Mouse (Mus musculus) T-helper 17 cell (primary cell): Measurements from ENCODE around the gene Bcat1.

Source experiments
- in situ Hi-C, 2 experiments: fragments of 300-600 bp; cut with MboI, MseI; formaldehyde crosslinking; loops; 1 replicate in 1 of 2; 2 replicates in 1 of 2; pipeline ENCODE4 v1.15.1; 2025; ENCODE audit warnings: high pct_unique_total_duplicates in 2 of 2

Bcat1 gene

DNA sequence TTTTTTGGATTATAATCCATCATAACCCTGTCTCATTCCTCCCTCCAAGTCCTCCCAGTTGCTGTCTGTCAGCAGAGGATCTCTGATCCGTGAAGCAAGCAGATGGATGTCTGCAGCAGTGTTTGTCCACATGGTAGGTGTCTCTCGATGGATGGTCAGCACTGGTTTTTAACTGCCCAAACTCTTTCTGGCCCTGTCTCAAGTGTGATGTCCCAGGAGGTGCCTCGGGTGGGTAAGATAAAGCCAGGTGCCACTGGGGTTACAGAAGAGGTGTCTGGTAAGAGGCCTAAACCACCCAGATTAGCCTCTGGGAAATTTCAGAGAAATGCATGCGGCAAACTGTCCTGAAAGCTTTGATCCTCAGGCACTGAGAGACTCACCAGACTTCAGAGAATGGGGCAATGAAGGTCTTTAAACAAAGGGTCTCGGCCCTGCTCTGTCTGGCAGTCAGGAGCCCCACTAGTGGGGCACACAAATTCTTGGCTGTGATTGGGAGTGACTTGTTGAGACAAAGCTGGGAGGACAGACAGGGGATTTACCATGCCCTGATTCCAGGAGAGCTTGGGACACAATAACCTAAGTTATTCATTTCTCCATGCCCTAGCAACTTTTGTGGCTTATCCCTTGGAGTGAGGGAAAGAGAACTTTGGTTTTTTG lies 12.6 kb downstream of the Bcat1 start:
- in situ Hi-C loops: loop anchor here in 1 of 2 experiments (10.0 kb wide), 1 partner anchor 281 kb away; no protein-coding TSS in a partner anchor

DNA sequence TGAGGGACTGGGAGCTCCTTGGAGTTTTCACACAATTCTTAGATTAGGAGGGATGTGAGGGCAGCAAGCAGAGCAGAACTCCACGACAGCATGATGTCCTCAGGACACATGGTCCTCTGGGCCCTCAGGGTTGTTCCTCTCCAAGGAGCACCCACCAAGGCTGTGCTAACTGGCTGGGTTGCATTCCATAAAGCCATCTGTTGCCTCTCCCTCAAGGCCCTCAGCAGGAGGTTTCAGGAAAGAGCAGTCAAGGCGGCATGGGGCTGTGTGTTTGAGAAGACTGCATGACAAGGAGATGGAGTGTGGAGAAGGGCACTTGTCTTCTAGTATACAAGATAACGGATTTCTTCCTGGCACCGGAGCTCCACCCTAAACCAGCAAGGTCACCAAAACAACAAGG lies 13.2 kb downstream of the Bcat1 start:
- in situ Hi-C loops: loop anchor here in 1 of 2 experiments (10.0 kb wide), 1 partner anchor 282 kb away; no protein-coding TSS in a partner anchor

DNA sequence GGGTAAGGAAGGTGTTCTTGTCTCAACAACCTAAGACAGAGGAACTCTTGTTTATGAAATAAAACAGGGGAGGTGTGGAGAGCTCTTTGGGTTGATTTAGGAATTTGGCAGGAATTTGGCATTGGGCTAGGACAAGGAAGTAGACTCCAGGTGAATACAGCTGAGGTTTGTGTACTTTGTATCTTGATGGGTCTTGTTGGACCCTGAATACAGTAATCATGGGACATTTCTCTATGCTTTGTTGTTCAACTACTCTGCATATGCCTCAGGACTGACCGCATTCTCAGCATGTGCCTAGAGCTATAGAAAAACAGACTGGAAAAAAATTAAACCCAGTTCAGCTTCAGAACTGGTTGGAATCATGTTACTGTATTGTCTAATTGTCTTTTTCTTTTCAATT lies 14.6 kb downstream of the Bcat1 start:
- in situ Hi-C loops: loop anchor here in 1 of 2 experiments (10.0 kb wide), 1 partner anchor 283 kb away; no protein-coding TSS in a partner anchor

DNA sequence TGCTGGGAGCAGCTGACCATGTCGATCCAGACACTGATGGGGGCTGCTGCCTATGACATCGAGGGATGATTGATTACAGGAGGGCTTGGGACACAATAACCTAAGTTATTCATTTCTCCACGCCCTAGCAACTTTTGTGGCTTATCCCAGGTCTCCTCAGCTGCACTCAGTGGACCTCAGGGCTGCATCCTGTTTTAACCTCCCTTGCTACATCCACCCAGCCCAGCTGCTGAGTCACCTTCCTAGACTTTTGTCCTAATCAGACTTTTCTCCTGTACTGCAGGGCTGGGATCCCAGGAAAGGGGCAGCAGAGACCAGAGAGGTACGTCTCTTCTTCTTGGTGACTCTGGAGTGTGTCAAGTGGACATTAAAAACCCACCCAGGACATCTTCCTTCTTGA lies 19.9 kb downstream of the Bcat1 start:
- in situ Hi-C loops: no loop called here

DNA sequence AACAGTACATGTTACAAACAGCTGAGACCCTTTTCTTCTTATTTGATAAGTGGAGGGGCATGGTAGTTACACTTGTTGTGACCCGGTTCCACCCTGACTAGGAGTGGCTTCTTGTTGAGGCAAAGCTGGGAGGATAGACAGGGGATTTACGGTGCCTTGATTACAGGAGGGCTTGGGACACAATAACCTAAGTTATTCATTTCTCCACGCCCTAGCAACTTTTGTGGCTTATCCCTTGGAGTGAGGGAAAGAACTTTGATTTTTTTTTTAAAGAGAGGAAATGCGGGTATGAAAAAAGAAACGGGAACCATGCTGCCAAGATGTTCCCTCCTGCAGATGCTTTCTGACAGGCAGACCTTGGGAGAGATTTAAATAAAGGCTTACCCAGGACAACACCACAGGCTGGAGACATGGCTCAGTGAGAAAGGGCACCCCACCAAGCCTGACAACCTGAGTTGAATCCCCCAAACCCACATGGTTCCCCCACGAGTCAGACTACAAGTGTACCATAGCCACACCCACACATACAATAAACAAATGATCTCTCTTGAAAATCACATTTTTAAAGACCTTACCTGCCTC lies 20.6 kb downstream of the Bcat1 start:
- in situ Hi-C loops: no loop called here

DNA sequence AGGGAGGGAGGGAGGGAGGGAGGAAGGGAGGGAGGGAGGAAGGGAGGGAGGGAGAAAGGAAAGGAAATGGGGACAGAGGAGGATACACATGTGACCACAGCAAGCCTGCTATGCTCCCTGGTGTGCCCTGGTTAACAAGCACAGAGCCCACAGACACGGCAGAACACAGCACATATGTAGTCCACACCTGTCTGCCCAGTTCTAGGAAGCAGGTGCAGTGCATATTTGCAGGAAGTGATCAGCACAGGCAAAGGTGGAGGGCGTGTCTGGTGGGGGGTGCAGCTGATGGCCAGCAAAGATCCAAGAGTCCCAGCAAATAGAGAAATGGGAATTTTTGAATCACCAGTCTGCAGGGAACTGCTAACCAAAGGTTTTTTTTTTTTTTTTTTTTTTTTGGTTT lies 23.3 kb downstream of the Bcat1 start:
- in situ Hi-C loops: no loop called here

DNA sequence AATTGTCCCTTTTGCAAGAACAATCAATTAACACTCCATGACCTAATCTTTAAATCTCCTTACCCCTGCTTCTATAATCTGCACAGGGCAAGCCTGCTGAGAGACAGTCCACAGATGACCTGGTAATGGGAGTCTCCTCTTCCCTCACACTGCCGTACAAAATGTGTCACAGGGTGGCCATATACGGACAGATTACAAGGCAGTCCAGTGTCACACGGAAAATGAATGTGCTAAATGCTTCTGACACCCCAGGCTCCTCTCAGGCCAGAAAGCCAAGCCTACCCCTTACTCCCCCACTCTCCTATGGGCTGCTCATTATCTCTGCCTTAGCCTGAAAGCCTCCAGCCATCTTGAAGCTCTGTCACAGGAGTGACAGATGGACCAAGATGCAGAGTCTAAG lies 25.1 kb downstream of the Bcat1 start:
- in situ Hi-C loops: no loop called here

DNA sequence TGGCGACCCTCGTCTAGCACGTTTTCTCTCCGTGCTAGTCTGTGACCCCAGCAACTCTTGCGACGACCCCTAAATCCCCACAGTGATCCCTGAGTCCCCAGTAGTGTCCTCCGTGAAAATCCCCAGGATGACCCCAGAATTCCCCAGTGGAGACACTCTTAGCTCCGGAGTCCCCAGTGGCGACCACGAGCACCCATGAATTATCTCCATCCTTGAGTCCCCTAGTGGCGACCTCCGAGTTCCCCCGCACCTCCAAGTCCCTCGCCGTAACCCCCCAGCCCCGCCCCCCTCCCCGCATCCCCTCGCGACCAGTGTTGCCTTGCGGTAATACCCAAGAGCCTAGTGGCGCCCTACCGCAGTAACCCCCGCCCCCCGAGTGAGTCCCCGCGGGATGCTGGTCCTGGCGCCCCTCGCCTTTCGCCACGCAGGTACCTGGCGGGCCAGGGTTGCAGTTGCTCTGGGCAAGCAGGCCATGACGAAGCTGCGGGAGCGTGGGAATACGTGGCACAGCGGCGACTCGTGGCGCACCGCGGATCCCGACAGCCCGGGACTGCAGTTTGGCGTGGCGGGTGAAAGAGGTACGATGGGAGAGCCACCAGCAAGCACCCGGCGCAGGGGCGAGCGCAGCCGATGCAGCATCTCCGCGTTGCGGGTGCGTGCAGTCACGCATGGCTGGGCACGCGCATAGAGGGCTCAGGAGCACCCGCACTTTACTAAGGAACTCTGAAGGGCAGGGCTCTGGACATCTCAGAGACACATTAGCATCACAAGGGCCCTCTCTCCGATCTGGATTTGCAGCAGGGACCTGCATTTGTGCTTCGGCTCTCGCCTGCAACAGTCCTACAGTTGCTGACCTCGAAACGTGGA lies 27.6 kb downstream of the Bcat1 start:
- in situ Hi-C loops: loop anchor here in 1 of 2 experiments (25.0 kb wide), 1 partner anchor 1064 kb away; no protein-coding TSS in a partner anchor

DNA sequence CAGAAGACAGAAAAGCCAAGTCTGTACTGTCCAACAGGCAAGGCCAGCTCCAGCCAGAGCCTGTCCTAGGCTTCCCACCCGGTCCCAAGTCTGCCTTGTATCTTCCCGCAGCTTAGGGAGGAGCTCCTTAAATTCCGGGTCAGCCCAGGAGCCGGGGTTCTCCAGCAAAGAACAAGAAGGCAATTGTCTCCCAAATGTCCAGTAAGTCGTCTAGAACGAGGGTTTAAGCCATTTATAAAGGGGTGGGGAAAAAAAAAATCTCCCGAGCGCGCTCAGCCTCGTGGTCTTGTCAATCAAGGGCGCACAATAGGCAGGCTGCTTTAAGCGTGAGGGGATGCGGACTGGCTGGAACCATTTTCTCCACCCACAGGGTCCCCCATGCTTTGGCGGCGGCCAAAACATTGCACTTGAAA lies 28.5 kb downstream of the Bcat1 start:
- in situ Hi-C loops: loop anchor here in 1 of 2 experiments (25.0 kb wide), 1 partner anchor 1065 kb away; no protein-coding TSS in a partner anchor

DNA sequence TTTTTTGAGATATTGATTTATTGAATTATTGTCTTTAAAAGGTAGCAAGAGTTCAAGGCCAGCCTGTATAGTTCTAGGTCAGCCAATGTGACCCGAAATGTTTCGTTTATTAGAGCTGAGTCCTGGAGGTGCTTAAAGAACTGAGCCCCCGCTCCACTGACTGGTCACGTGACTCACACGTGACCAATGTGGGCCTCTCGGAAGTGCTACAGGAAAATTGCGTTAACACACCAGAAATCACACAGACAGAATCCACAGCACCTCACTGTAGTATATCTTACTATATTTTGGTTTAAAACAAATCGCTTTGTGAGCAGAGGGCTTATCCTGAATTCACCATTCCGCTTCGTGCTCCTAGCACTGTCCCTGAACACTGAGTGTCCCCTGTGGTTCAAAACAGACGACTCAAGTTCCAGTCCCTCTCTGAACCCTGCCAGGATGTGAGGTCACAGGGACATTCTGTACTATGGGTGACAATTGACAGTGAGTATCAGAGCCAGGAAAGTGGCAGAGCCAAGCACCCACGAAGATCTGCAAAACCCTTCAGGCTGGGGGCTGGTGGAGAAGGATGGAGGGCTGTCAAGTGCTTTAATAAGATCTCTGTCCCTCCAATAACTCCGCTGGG lies 29.6 kb downstream of the Bcat1 start:
- in situ Hi-C loops: loop anchor here in 1 of 2 experiments (25.0 kb wide), 1 partner anchor 1066 kb away; no protein-coding TSS in a partner anchor

DNA sequence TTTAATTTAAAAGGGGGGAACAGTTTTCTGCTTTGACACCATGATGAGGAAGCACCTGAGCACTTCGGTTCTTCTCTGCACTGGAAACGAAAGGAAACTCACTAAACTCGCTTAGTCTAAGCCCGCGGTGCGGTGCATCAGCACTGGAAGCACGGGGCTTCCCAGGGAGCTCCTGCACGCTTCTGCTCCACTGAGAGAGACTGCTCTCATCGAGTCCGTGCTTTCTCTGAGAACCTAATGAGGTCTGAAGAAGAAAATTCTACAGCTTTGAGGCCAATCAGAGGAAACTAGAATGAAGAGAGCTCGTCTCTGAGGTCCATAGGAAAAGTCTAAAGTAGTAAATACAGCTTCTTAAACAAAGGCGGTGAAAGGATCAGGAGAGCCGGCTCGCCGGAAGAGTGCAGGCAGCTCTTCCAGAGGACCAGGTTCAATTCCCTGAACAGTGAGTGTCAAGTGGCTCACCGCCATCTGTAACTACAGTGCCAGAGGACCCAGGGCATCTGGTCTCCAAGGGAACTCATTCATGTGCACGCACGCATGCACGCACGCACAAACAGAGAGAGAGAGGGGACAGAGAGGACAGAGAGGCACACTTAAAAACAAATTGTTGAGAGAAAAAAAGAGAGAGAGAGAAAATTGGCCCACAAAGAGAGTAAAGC lies 30.9 kb downstream of the Bcat1 start:
- in situ Hi-C loops: loop anchor here in 1 of 2 experiments (25.0 kb wide), 1 partner anchor 1067 kb away; no protein-coding TSS in a partner anchor

DNA sequence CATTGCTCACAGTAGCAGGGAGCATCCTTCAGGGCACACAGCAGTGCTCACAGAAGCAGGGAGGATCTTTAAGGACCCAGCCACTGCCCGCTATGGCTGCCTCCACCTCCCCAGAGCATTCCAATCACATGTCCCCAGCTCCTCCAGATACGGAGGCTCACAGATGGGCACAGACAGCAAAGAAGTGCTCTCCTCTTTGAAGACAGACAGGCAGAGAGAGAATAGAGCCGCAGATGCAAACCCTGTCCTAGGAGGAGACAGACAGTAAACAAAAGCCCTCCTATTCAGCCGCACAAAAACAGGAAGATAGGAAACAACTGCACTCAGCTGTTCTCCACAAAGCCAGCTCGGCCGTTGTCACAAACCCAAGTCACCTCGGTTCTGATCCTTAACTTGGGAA lies 35.3 kb downstream of the Bcat1 start:
- in situ Hi-C loops: loop anchor here in 1 of 2 experiments (25.0 kb wide), 1 partner anchor 1072 kb away; no protein-coding TSS in a partner anchor

DNA sequence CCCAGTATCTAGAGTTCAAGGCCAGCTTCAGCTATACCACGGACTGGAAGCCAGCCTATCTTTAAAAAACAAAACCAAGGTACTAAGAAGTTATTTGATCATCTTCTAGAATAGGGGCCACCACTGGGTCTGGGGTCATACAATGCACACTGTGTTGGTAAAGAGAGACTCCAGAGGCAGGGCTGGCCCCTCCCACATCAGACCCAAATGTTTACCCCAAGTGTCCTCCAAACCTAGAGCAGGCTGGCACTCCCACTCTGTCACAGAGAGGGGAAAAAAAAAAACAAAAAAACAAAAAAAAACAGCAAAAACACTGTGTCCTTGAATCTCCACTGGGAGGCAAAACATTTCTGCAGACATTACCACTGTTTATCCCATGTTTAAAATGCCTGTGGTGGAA lies 38.4 kb downstream of the Bcat1 start:
- in situ Hi-C loops: loop anchor here in 1 of 2 experiments (25.0 kb wide), 1 partner anchor 1075 kb away; no protein-coding TSS in a partner anchor

DNA sequence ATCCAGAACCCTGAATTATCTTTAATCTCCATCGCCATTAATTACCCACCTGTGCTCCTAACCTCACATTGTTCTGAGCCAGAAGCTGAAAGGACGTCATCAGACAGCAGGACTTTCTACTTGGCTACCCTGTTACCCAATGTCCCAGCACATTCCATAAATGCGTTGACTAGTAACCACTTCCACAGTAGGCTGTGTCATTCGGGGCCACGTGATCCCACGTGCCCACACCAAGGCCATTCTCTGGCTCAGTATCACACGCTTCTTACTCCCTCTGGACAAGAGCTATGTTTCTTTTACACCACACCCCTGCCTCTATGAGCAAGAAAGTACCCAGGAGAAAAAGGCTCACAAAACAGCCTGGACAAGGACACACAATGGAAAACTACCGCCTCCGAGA lies 40.6 kb downstream of the Bcat1 start:
- in situ Hi-C loops: loop anchor here in 1 of 2 experiments (25.0 kb wide), 1 partner anchor 1077 kb away; no protein-coding TSS in a partner anchor

DNA sequence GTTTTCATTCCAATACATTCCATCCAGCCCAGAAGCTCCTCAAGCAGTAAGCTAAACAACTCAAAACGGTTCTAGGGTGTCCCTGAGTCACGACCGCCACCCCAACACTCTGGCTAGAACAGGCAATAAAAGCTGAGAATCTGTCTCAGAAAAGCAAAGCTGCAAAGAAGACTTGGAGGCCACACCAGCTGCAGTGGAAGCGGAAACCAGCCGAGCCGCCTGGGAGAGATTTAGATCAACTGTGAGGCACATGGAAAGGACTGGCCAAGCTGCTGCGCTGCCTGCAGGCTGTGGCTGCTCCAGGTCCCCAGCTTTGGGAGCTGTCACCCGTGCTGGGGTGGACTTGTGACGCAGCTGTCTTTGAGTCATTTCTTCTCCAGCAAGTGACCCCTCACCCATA lies 45.4 kb downstream of the Bcat1 start:
- in situ Hi-C loops: loop anchor here in 1 of 2 experiments (25.0 kb wide), 1 partner anchor 1082 kb away; no protein-coding TSS in a partner anchor

DNA sequence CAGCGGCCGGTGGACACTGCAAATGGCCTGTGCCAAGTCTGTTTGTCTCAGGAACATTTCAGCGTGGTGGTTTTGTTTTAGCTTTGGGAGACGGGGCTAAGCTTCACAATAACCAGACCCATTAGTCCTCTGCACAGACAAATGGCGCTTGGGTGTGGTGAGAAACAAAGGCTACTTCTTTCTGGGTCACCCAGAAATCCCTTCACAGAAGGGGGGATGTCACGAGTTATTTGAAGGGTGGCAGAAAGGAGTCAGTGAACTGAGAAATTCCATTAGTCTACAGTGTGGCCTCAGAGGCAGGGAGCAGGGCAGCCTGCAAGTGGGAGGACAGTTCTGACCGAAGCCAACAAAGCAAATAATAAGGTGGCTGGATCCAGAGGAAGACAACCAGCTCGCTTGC lies 52.0 kb downstream of the Bcat1 start:
- in situ Hi-C loops: loop anchor here in 1 of 2 experiments (10.0 kb wide), 1 partner anchor 321 kb away; no protein-coding TSS in a partner anchor

DNA sequence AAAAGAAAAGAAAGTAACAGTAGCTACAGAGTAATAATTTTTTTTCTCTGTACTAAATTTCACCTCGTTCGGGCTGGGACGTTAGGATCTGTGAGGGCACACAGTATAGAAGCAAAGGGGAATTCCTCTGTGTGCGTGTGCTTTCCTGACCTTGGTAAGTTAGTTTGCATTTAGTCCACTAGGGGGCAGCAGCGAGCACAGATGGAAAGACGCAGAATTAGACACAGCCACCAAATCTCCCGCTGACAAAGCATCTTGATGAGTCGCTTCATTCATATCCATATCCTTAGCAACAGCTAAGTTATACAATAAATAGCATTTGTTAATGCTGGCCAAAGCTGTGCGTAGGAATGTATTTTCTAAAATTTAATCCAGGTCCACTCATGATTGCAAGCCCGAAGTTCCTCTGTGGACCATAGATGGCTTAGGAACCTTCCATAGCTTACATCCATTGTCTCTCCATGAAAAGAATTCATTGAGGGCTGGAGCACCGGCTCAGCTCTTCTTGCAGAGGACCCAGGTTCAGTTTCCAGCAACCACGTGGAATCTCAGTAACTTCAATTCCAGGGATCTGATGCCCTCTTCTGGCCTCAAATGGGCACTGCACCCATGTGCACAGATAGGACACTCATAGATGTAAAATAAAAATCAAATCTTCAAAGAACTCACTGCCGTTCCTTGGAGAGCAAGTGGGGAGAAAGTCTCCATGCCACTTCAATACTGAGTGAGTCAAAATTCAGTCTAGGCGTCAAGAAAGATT lies 52.8 kb downstream of the Bcat1 start:
- in situ Hi-C loops: loop anchor here in 1 of 2 experiments (10.0 kb wide), 1 partner anchor 322 kb away; no protein-coding TSS in a partner anchor

DNA sequence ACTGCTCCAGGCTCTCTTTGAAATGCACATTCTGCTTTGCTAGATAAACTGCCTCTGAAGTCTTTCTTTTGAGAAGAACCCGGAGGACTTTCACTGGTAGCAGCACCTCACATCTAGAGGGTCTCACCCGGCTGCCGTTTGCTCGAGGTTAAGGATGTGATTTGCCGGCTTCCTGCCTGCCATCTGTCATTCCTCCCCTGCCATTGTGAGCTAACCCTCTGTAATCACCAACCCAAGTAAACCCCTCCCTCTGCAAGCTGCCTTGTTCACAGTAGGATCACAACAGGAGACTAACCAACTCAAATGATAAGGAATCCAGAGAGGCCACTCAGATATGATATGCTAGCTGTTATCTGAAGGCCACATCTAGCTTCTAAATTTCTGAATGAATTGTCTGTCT lies 53.6 kb downstream of the Bcat1 start:
- in situ Hi-C loops: loop anchor here in 1 of 2 experiments (10.0 kb wide), 1 partner anchor 322 kb away; no protein-coding TSS in a partner anchor

DNA sequence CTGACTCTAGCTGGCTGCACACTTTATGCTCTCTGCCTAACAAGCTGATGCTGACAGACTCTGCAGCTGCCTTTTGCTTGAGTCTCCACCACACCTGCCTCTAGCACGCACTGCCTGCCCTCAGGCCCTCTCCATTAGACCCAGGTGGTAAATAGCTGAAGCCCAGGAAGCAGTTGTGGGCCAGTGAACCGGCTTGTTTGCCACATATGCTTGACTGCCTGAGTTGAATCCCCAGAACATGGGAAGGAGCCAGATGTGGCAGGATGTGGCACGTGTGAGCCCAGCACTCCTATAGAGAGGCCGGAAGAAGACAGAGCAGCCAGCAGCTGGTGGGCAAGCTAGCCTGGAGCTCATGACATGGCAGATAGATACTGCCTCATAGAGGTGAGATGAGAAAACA lies 55.4 kb downstream of the Bcat1 start:
- in situ Hi-C loops: loop anchor here in 1 of 2 experiments (10.0 kb wide), 1 partner anchor 324 kb away; no protein-coding TSS in a partner anchor
